Mouse (Mus musculus): Measurements from ENCODE around the gene Pex7.

The Pex7 gene

GRCm38 (mm10) chr10:19811436-19812172 is 95.9 kb downstream of the Pex7 start:
- no peak for DNase-seq (ENCODE audit: low read depth, low spot score)

GRCm38 (mm10) chr10:19804763-19805162 is 102.7 kb downstream of the Pex7 start:
- DNase-seq (ENCODE audit: low read depth, low spot score): no peak

All from c-Kit-negative CD71-positive TER-119-positive erythroid progenitor cells, embryonic 14.5 days (primary cell).